Mouse (Mus musculus) liver, embryonic 16.5 days (tissue): Measurements from ENCODE around the gene Rae1. TPM values are rescaled to one million over a fixed set of nuclear protein-coding genes. Genes with fewer than 3 reads are reported as not detected.

Experiments
- ATAC-seq: fragments of 200-750 bp; cut with Nextera tagmentation; 2 replicates; pipeline ENCODE4 v1.8.0; 2017; ENCODE audit warnings: low read depth, mild to moderate bottlenecking, moderate number of reproducible peaks, moderate library complexity
- H3K27ac ChIP-seq: fragments of 300-500 bp; sonication (generic); 2 replicates; pipeline ENCODE4 v1.5.1; 2014; ENCODE audit warnings: mild to moderate bottlenecking, low read length
- H3K27me3 ChIP-seq: fragments of 300-500 bp; sonication (generic); 2 replicates; pipeline ENCODE4 v1.6.1; 2014; ENCODE audit warnings: low read depth, low read length, mixed read lengths; ENCODE audit not compliant: control insufficient read depth, insufficient read depth
- H3K36me3 ChIP-seq: fragments of 300-500 bp; sonication (generic); 2 replicates; pipeline ENCODE4 v1.6.1; 2014; ENCODE audit warnings: mild to moderate bottlenecking; ENCODE audit not compliant: control insufficient read depth, insufficient read depth
- H3K4me1 ChIP-seq: fragments of 300-500 bp; sonication (generic); 2 replicates; pipeline ENCODE4 v1.6.1; 2014; ENCODE audit warnings: low read depth, low read length, mixed read lengths; ENCODE audit not compliant: control insufficient read depth
- H3K4me2 ChIP-seq: fragments of 300-500 bp; sonication (generic); 2 replicates; pipeline ENCODE4 v1.6.1; 2014; ENCODE audit warnings: low read depth, low read length, mixed read lengths
- H3K4me3 ChIP-seq: fragments of 300-500 bp; sonication (generic); 2 replicates; pipeline ENCODE4 v1.5.1; 2014; ENCODE audit warnings: low read depth, mild to moderate bottlenecking, low read length
- H3K9ac ChIP-seq: fragments of 300-500 bp; sonication (generic); 2 replicates; pipeline ENCODE4 v1.6.1; 2014; ENCODE audit warnings: low read depth, low read length
- H3K9me3 ChIP-seq: fragments of 300-500 bp; sonication (generic); replicated peaks from 2 replicates; pipeline ENCODE4 v1.6.1; 2016; ENCODE audit warnings: low read length; ENCODE audit not compliant: control insufficient read depth
- WGBS: fragments of 180-500 bp; shearing (Covaris S2); extraction: QIAGEN DNeasy Blood & Tissue Kit; methylation state at CpG from one replicate; pipeline ENCODE4 v1.1.7; 2014; ENCODE audit not compliant: insufficient replicate concordance; 5-methylcytosine and 5-hydroxymethylcytosine counted together
- polyA plus RNA-seq: library from polyadenylated mRNA; unstranded; fragments of >200 nt; fragmentation: Nextera tagmentation; extraction: Ambion mirVana; gene quantifications from 2 replicates; pipeline ENCODE4 v1.2.1, GENCODE M21; 2015

Rae1 gene
- polyA plus RNA-seq, 1 experiment from 2014 or later = 55.2 TPM

- Histone ChIP-seq H3K36me3 (no peaks in the 10 kb centered on the region; the same call in 1 of the 2 replicates), H3K4me2 (no peak overlapping the region), H3K4me1 (peaks cover 78% of the 10 kb centered on the region), H3K27me3 (no peaks in the 10 kb centered on the region), H3K4me3 (no peak overlapping the region), H3K9ac (no peak overlapping the region), H3K27ac (no peak overlapping the region), H3K9me3 (no peaks in the 10 kb centered on the region)
- WGBS = 74% methylated on average over 18 of the region's 18 CpGs
- ATAC-seq = no peak
Measured at GRCm38 (mm10) chr2:173044198-173044970, 44.5 kb downstream of the Rae1 start.

DNA sequence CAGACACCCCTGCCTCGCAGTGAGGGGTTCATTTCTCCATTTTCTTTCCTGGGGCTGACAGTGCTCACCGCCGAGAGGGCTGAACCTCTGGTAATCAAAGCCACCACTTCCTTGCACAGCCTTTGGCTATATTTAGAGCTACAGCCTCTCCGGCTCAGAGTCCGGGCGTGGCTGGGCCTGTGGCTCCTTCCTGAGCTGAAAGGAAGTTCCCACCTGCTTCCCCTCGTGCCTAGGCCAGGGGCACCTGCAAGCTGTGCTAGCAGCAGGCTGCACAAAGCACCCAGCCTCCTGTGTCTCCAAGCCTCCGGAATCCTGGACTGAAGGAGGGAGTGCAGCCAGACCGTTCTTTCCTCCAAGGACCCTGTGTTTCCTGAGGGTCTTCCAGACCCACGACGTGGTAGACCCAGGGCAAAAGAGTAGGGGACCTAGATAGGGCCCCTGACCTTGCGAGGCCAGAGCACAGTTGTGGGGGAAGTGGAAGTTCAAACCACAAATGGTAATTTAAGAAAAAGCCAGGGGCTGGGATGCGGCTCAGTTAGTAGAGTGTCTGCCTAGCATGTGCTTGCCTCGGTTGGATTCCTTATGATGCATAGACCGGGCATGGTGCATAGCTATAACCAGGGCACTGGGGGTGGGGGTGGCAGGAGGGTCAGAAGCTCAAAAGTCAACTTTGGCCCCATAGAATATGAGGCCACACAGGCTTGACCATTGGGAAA lies 46.8 kb downstream of the Rae1 start:
- no peaks in the 10 kb centered on the region; the same call in 1 of the 2 replicates for H3K36me3 ChIP-seq
- H3K4me2 ChIP-seq = peak overlapping the region; percentile 40; the same call in 1 of the 2 replicates
- WGBS = 13% methylated on average over 15 of the region's 15 CpGs
- no peaks in the 10 kb centered on the region for H3K27me3 ChIP-seq
- H3K4me1 ChIP-seq = peaks cover 69% of the 10 kb centered on the region
- no peak overlapping the region for H3K4me3 ChIP-seq
- H3K9ac ChIP-seq = no peak overlapping the region; the same call in 1 of the 2 replicates
- H3K27ac ChIP-seq = peak overlapping the region; percentile 74
- no peaks in the 10 kb centered on the region for H3K9me3 ChIP-seq
- peak; percentile 11 for ATAC-seq

DNA sequence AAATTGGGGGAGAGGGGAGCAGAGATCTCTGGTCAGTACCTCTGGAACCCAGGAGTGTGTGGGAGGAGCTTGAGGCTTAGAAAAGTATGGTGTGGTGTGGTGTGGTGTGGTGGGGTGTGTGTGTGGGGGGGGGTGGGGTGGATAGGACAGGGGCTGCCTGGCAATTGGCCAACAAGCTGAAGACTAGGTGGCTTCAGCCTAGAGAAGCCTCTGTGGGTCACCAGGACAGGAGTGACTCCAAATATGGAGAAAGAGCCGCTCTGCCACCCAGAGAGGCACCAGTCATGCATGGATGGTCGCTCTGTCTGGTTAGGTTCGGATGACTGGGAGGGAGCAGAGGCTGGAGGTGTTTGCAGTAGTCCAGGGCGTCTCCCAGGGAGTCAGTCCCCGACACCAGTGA lies 47.6 kb downstream of the Rae1 start:
- Histone ChIP-seq H3K9me3 (no peaks in the 10 kb centered on the region), H3K4me3 (no peak overlapping the region), H3K4me2 (peak overlapping the region; percentile 40; the same call in 1 of the 2 replicates), H3K27ac (peak overlapping the region; percentile 74), H3K36me3 (no peaks in the 10 kb centered on the region; the same call in 1 of the 2 replicates), H3K27me3 (no peaks in the 10 kb centered on the region), H3K4me1 (peaks cover 62% of the 10 kb centered on the region), H3K9ac (no peak overlapping the region)
- no peak for ATAC-seq
- WGBS = 49% methylated on average over 5 of the region's 5 CpGs

- H3K4me3 ChIP-seq = peak overlapping the region; percentile 34; the same call in 1 of the 2 replicates
- H3K27me3 ChIP-seq = no peaks in the 10 kb centered on the region
- ATAC-seq = peak; percentile 55
- peak overlapping the region; percentile 30 for H3K9ac ChIP-seq
- H3K4me2 ChIP-seq = peak overlapping the region; percentile 40
- H3K27ac ChIP-seq = peak overlapping the region; percentile 74
- peaks cover 55% of the 10 kb centered on the region for H3K4me1 ChIP-seq
- no peaks in the 10 kb centered on the region; the same call in 1 of the 2 replicates for H3K36me3 ChIP-seq
- no peaks in the 10 kb centered on the region for H3K9me3 ChIP-seq
- WGBS = 51% methylated on average over 17 of the region's 17 CpGs
Measured at GRCm38 (mm10) chr2:173048041-173048745, 48.3 kb downstream of the Rae1 start.

DNA sequence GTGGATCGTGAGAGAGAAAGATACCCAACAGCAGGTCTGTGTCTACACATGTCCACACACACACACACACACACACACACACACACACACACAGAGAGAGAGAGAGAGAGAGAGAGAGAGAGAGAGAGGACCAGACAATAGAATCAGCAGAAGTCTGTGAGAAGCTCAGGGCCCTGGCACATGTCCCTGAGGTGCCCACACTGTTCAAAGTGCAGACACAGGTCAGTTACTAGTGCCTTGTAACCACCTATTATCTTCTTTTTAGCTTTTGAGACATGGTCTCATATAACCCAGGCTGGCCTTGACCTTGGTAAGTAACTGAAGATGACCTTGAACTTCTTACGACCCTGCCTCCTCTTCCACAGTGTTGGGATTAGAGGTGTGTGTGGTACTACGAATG lies 49.3 kb downstream of the Rae1 start:
- no peak overlapping the region for H3K4me2 ChIP-seq
- H3K9me3 ChIP-seq = no peaks in the 10 kb centered on the region
- no peak for ATAC-seq
- H3K27me3 ChIP-seq = no peaks in the 10 kb centered on the region
- no peak overlapping the region for H3K4me3 ChIP-seq
- H3K27ac ChIP-seq = no peak overlapping the region
- peaks cover 47% of the 10 kb centered on the region for H3K4me1 ChIP-seq
- WGBS = 70% methylated on average over 3 of the region's 3 CpGs
- H3K9ac ChIP-seq = no peak overlapping the region
- no peaks in the 10 kb centered on the region; the same call in 1 of the 2 replicates for H3K36me3 ChIP-seq

GRCm38 (mm10) chr2:173049817-173050216 lies 49.9 kb downstream of the Rae1 start:
- Histone ChIP-seq H3K4me1 (peaks cover 42% of the 10 kb centered on the region), H3K27me3 (no peaks in the 10 kb centered on the region), H3K9me3 (no peaks in the 10 kb centered on the region), H3K36me3 (no peaks in the 10 kb centered on the region; the same call in 1 of the 2 replicates), H3K4me2 (no peak overlapping the region), H3K27ac (peak overlapping the region; percentile 27), H3K4me3 (no peak overlapping the region), H3K9ac (no peak overlapping the region)
- WGBS = 53% methylated on average over 6 of the region's 6 CpGs
- no peak for ATAC-seq

- Histone ChIP-seq H3K36me3 (no peaks in the 10 kb centered on the region), H3K4me2 (no peak overlapping the region), H3K27me3 (no peaks in the 10 kb centered on the region), H3K27ac (peak overlapping the region; percentile 57), H3K9ac (peak overlapping the region; percentile 17; the same call in 1 of the 2 replicates), H3K4me1 (peaks cover 38% of the 10 kb centered on the region), H3K4me3 (no peak overlapping the region), H3K9me3 (no peaks in the 10 kb centered on the region)
- peak; percentile 47 for ATAC-seq
- 48% methylated on average over 8 of the region's 8 CpGs for WGBS
Measured at GRCm38 (mm10) chr2:173050604-173051382, 50.9 kb downstream of the Rae1 start.

DNA sequence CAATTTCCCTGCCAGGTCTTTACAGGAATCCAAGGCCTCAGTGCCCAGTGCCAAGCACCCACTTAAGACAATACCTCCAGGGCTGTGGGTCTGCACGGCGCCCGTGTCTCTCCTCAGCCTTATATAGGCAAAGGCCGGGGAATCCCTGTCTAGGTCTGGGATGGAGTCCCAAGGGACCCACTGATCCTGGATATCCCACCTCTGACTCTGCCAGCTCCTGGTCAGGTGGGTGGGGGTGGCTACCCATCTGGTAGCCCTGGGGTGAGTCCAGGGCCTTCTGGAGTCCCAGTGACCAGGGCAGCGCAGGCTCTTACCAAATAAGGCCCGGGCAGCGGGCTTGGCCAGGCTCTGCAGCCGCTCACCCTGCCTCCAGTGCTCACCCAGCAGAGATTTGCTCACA lies 53.0 kb downstream of the Rae1 start:
- H3K9ac ChIP-seq = no peak overlapping the region
- H3K4me1 ChIP-seq = peaks cover 39% of the 10 kb centered on the region
- H3K4me2 ChIP-seq = no peak overlapping the region
- H3K4me3 ChIP-seq = no peak overlapping the region
- no peaks in the 10 kb centered on the region for H3K9me3 ChIP-seq
- no peak overlapping the region for H3K27ac ChIP-seq
- no peaks in the 10 kb centered on the region for H3K27me3 ChIP-seq
- ATAC-seq = no peak
- no peaks in the 10 kb centered on the region for H3K36me3 ChIP-seq
- WGBS = 82% methylated on average over 8 of the region's 8 CpGs
